Mouse (Mus musculus): ENCODE data around the gene Btbd35f6. TPM values are rescaled to one million over a fixed set of nuclear protein-coding genes. Genes with fewer than 3 reads are reported as not detected.

Btbd35f6 gene
- total and polyA plus RNA-seq, 3 experiments: not detected

Other genes starting within 250 kb of the Btbd35f6 start
- gene Gm21870, start 30.3 kb upstream of the Btbd35f6 start, total RNA-seq (2012; rRNA removed): not detected in 2 replicates
- not detected in 2 replicates for gene Gm21870, start 30.3 kb upstream of the Btbd35f6 start, total RNA-seq (2014; rRNA removed)
- not detected in 2 replicates for gene Gm21870, start 30.3 kb upstream of the Btbd35f6 start, polyA plus RNA-seq (2012; ENCODE audit: insufficient read length, low read depth)
- gene Btbd35f9, start 205.0 kb upstream of the Btbd35f6 start, total RNA-seq (2012; rRNA removed): not detected in 2 replicates
- gene Btbd35f9, start 205.0 kb upstream of the Btbd35f6 start, total RNA-seq (2014; rRNA removed): not detected in 2 replicates
- not detected in 2 replicates for gene Btbd35f9, start 205.0 kb upstream of the Btbd35f6 start, polyA plus RNA-seq (2012; ENCODE audit: insufficient read length, low read depth)